Mouse (Mus musculus): Measurements from ENCODE around the gene Magi2. TPM values are rescaled to one million over a fixed set of nuclear protein-coding genes. Genes with fewer than 3 reads are reported as not detected.

Magi2 gene
- polyA plus RNA-seq, 1 experiment from 2014 or later: 3.2 TPM

DNA sequence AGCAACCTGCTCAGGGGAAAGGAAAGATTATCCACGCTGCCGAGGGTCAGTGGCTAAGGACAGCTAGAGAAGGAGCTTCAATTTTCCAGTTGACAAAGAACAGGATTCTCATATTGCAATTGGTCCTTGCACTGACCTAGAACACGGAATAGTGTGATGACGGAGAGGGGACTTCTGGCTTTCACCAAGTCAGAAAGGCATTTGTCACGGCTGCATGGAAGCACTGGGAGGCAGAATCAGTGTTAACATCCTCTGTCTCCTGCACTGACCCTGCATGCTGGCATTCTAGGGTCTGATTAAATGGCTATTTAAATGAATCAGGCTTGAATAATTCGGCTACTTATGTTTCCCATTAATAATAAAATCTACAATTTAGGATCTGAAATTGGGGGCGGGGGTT, 1455.4 kb downstream of the Magi2 start:
- 59% methylated on average over 7 of the region's 7 CpGs for WGBS
- no peak for DNase-seq (ENCODE audit: low spot score)
- Histone ChIP-seq H3K4me3 (ENCODE audit: low read depth, low read length) (no peak overlapping the region), H3K27ac (ENCODE audit: low read depth) (no peak overlapping the region), H3K9me3 (ENCODE audit: control insufficient read depth, low read length) (no peaks in the 10 kb centered on the region), H3K9ac (ENCODE audit: low read length) (no peak overlapping the region), H3K27me3 (replicated peaks; ENCODE audit: control insufficient read depth, insufficient read depth, low read length) (no peaks in the 10 kb centered on the region), H3K4me2 (ENCODE audit: low read length) (no peak overlapping the region), H3K36me3 (ENCODE audit: control insufficient read depth, insufficient read depth, low read length) (no peaks in the 10 kb centered on the region), H3K4me1 (replicated peaks; ENCODE audit: control insufficient read depth, insufficient read depth, low read length) (no peaks in the 10 kb centered on the region)
- ATAC-seq (replicated peaks; ENCODE audit: low FRiP score, low TSS enrichment, low read depth): no peak

DNA sequence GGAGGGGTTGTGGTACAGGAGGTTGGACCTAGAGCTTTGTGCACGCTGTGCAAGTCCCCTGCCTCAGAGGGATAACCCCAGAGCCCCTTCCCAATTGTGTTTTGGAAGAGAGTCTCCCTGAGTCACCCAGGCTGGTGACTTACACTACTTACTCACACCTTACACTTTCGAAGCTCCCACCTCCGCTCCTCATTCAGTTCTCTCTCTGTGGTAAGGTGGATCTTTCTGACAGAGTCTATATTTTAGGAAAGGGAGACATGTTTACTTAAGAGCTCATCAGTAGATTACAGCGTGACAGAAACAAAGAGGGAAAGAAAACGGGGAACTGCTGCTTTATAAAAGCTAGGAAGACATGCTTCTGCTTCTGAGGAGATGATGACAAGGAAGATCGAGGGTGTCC, 1457.3 kb downstream of the Magi2 start:
- Histone ChIP-seq H3K27me3 (replicated peaks; ENCODE audit: control insufficient read depth, insufficient read depth, low read length) (no peaks in the 10 kb centered on the region), H3K4me3 (ENCODE audit: low read depth, low read length) (no peak overlapping the region), H3K27ac (ENCODE audit: low read depth) (no peak overlapping the region), H3K36me3 (ENCODE audit: control insufficient read depth, insufficient read depth, low read length) (no peaks in the 10 kb centered on the region), H3K9ac (ENCODE audit: low read length) (no peak overlapping the region), H3K4me2 (ENCODE audit: low read length) (no peak overlapping the region), H3K4me1 (replicated peaks; ENCODE audit: control insufficient read depth, insufficient read depth, low read length) (no peaks in the 10 kb centered on the region), H3K9me3 (ENCODE audit: control insufficient read depth, low read length) (no peaks in the 10 kb centered on the region)
- DNase-seq (ENCODE audit: low spot score): no peak
- 68% methylated on average over 6 of the region's 6 CpGs for WGBS
- no peak for ATAC-seq (replicated peaks; ENCODE audit: low FRiP score, low TSS enrichment, low read depth)

DNA sequence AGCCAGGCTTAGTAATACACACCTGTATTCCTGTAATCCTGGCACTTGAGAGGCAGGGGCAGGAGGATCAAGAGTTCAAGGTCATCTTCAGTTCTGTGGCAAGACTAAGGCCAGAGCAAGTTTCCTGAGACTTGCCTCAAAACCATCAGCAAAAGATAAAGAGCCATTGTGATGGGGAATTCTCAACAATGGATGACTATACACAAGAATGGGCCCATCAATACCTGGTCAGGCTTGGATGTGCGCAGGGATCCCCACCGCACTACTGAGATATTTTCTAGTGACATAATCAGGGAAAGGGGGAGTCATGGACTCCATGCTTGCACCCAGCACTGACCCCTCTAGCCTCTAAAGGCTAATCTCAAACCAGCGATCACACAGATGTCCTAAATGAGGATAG, 1465.4 kb downstream of the Magi2 start:
- Histone ChIP-seq H3K9me3 (ENCODE audit: control insufficient read depth, low read length) (no peaks in the 10 kb centered on the region), H3K27ac (ENCODE audit: low read depth) (no peak overlapping the region), H3K4me2 (ENCODE audit: low read length) (no peak overlapping the region), H3K4me1 (replicated peaks; ENCODE audit: control insufficient read depth, insufficient read depth, low read length) (no peaks in the 10 kb centered on the region), H3K27me3 (replicated peaks; ENCODE audit: control insufficient read depth, insufficient read depth, low read length) (no peaks in the 10 kb centered on the region), H3K36me3 (ENCODE audit: control insufficient read depth, insufficient read depth, low read length) (no peaks in the 10 kb centered on the region), H3K4me3 (ENCODE audit: low read depth, low read length) (no peak overlapping the region), H3K9ac (ENCODE audit: low read length) (no peak overlapping the region)
- 96% methylated on average over 3 of the region's 3 CpGs for WGBS
- ATAC-seq (replicated peaks; ENCODE audit: low FRiP score, low TSS enrichment, low read depth): no peak
- DNase-seq (ENCODE audit: low spot score): no peak

- no peaks in the 10 kb centered on the region for H3K27me3 ChIP-seq (replicated peaks; ENCODE audit: control insufficient read depth, insufficient read depth, low read length)
- ATAC-seq (replicated peaks; ENCODE audit: low FRiP score, low TSS enrichment, low read depth): no peak
- no peaks in the 10 kb centered on the region for H3K36me3 ChIP-seq (ENCODE audit: control insufficient read depth, insufficient read depth, low read length)
- H3K9ac ChIP-seq (ENCODE audit: low read length): no peak overlapping the region
- H3K4me1 ChIP-seq (replicated peaks; ENCODE audit: control insufficient read depth, insufficient read depth, low read length): peaks cover 4% of the 10 kb centered on the region
- no peaks in the 10 kb centered on the region for H3K9me3 ChIP-seq (ENCODE audit: control insufficient read depth, low read length)
- no peak overlapping the region for H3K4me3 ChIP-seq (ENCODE audit: low read depth, low read length)
- H3K27ac ChIP-seq (ENCODE audit: low read depth): no peak overlapping the region
- DNase-seq (ENCODE audit: low spot score): no peak
- H3K4me2 ChIP-seq (ENCODE audit: low read length): no peak overlapping the region
- WGBS: 79% methylated on average over 5 of the region's 5 CpGs
Observed at GRCm38 (mm10) chr5:20699116-20699515, 1472.3 kb downstream of the Magi2 start.

GRCm38 (mm10) chr5:20701483-20702421, 1474.9 kb downstream of the Magi2 start:
- under 1% methylated on average over 56 of the region's 57 CpGs for WGBS
- H3K4me2 ChIP-seq (ENCODE audit: low read length): peak overlapping the region; percentile 67
- H3K4me1 ChIP-seq (replicated peaks; ENCODE audit: control insufficient read depth, insufficient read depth, low read length): peaks cover 4% of the 10 kb centered on the region
- H3K27ac ChIP-seq (ENCODE audit: low read depth): peak overlapping the region; percentile 95
- peak; percentile 93 for DNase-seq (ENCODE audit: low spot score)
- H3K36me3 ChIP-seq (ENCODE audit: control insufficient read depth, insufficient read depth, low read length): no peaks in the 10 kb centered on the region
- H3K9me3 ChIP-seq (ENCODE audit: control insufficient read depth, low read length): no peaks in the 10 kb centered on the region
- no peaks in the 10 kb centered on the region for H3K27me3 ChIP-seq (replicated peaks; ENCODE audit: control insufficient read depth, insufficient read depth, low read length)
- H3K4me3 ChIP-seq (ENCODE audit: low read depth, low read length): peak overlapping the region; percentile 66
- peak overlapping the region; percentile 80 for H3K9ac ChIP-seq (ENCODE audit: low read length)
- ATAC-seq (replicated peaks; ENCODE audit: low FRiP score, low TSS enrichment, low read depth): peak; percentile 97

DNA sequence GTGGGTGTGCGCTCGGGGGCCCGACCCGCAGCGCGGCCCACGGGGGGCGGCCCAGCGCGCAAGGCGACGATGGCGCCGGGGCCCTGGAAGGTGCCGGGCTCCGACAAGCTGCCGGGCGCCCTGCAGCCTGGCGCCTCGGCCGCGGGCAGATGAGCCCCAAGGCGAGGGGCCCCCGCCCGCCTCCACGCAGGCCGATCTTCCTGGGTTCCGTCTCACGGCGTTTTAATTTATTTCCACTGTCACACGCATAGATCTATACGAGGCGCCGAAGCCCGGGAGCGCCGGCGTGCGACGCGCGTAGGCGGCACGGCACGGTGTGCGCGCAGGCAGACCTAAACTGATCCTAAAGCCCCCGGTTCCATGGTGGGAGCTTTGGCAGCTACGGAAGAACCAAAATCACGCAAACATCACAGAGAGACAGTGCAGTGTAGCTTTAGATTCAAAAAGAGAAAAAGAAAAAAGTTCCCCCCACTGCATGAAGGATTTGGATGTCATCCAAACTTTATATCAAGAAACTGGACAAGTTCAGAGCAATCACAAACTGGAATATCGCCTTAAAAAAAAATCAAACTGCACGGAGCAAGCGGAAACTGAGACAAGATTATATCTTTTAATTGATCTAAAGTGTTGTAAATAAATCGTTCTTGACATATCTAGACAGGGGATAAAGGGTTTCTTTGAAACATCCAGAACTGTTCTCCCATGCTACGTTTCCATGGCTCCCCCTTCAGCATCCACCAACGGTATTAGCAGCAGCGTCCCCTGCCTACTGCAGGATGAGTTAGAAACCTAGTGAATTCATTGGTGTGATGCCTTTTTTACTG, 1475.9 kb downstream of the Magi2 start:
- Histone ChIP-seq H3K27ac (ENCODE audit: low read depth) (peak overlapping the region; percentile 95), H3K4me2 (ENCODE audit: low read length) (peak overlapping the region; percentile 67), H3K9me3 (ENCODE audit: control insufficient read depth, low read length) (no peaks in the 10 kb centered on the region), H3K4me3 (ENCODE audit: low read depth, low read length) (peak overlapping the region; percentile 66), H3K9ac (ENCODE audit: low read length) (peak overlapping the region; percentile 80), H3K36me3 (ENCODE audit: control insufficient read depth, insufficient read depth, low read length) (no peaks in the 10 kb centered on the region), H3K27me3 (replicated peaks; ENCODE audit: control insufficient read depth, insufficient read depth, low read length) (no peaks in the 10 kb centered on the region), H3K4me1 (replicated peaks; ENCODE audit: control insufficient read depth, insufficient read depth, low read length) (peaks cover 4% of the 10 kb centered on the region)
- DNase-seq (ENCODE audit: low spot score) (peak; percentile 79), ATAC-seq (replicated peaks; ENCODE audit: low FRiP score, low TSS enrichment, low read depth) (peak; percentile 68)
- under 1% methylated on average over 32 of the region's 57 CpGs for WGBS

GRCm38 (mm10) chr5:20703304-20703700, 1476.5 kb downstream of the Magi2 start:
- H3K27ac ChIP-seq (ENCODE audit: low read depth): no peak overlapping the region
- peak overlapping the region; percentile 67 for H3K4me2 ChIP-seq (ENCODE audit: low read length)
- DNase-seq (ENCODE audit: low spot score) (no peak), ATAC-seq (replicated peaks; ENCODE audit: low FRiP score, low TSS enrichment, low read depth) (no peak)
- no peaks in the 10 kb centered on the region for H3K27me3 ChIP-seq (replicated peaks; ENCODE audit: control insufficient read depth, insufficient read depth, low read length)
- no peaks in the 10 kb centered on the region for H3K9me3 ChIP-seq (ENCODE audit: control insufficient read depth, low read length)
- 65% methylated on average over 5 of the region's 5 CpGs for WGBS
- H3K36me3 ChIP-seq (ENCODE audit: control insufficient read depth, insufficient read depth, low read length): no peaks in the 10 kb centered on the region
- H3K4me1 ChIP-seq (replicated peaks; ENCODE audit: control insufficient read depth, insufficient read depth, low read length): peaks cover 4% of the 10 kb centered on the region
- no peak overlapping the region for H3K9ac ChIP-seq (ENCODE audit: low read length)
- peak overlapping the region; percentile 66 for H3K4me3 ChIP-seq (ENCODE audit: low read depth, low read length)

DNA sequence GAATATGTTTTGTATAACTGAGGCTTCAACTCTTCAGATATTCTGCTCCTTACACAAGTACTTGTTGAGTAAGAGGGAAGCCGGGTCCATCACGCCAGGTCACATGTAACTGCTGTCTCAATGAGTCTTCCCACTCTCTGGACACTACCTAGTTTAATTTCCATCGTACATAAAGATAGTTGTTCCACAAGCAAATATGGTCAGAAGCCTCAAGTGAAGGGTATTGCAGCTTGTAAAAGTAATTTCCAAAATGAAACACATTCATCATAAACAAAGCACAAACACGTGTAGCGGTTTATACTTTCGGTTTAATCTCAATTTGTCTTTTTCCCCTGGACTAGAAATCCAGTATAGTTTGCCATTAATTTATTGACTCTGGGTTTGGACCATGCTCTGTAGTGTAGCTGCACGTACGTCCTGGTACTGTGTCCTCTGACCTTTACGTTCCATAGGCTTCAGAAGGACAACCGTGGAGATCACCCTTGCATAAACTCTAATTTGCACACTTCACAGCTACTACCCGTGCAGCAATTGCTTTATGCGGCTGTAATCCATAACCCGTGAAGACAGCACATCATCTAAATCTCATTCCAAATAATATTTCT, 1477.2 kb downstream of the Magi2 start:
- Histone ChIP-seq H3K9ac (ENCODE audit: low read length) (no peak overlapping the region), H3K27me3 (replicated peaks; ENCODE audit: control insufficient read depth, insufficient read depth, low read length) (no peaks in the 10 kb centered on the region), H3K27ac (ENCODE audit: low read depth) (no peak overlapping the region), H3K4me2 (ENCODE audit: low read length) (no peak overlapping the region), H3K36me3 (ENCODE audit: control insufficient read depth, insufficient read depth, low read length) (no peaks in the 10 kb centered on the region), H3K9me3 (ENCODE audit: control insufficient read depth, low read length) (no peaks in the 10 kb centered on the region), H3K4me3 (ENCODE audit: low read depth, low read length) (no peak overlapping the region), H3K4me1 (replicated peaks; ENCODE audit: control insufficient read depth, insufficient read depth, low read length) (peaks cover 4% of the 10 kb centered on the region)
- DNase-seq (ENCODE audit: low spot score) (no peak), ATAC-seq (replicated peaks; ENCODE audit: low FRiP score, low TSS enrichment, low read depth) (no peak)
- WGBS: 85% methylated on average over 13 of the region's 13 CpGs
